Mouse (Mus musculus): Measurements from ENCODE around the gene Edf1.

- TF ChIP-seq GATA1 (IDR thresholded peaks at IDR 0.05; ENCODE audit: low read length), result no peak
- no peak for TF ChIP-seq TAL1 (IDR thresholded peaks at IDR 0.05; ENCODE audit: low read length)
These were observed 29.6 kb downstream of the Edf1 start for GRCm38 (mm10) chr2:25587290-25587689.
